Mouse (Mus musculus): ENCODE data around the gene Nrxn1.

GRCm38 (mm10) chr17:90994247-90994646 lies 98.6 kb downstream of the Nrxn1 start:
- TF ChIP-seq CTCF (IDR thresholded peaks at IDR 0.05; ENCODE audit: borderline replicate concordance, control insufficient read depth, extremely low read depth, insufficient read depth, low read length, poor library complexity) = no peak
- no peak for TF ChIP-seq POLR2A (IDR thresholded peaks at IDR 0.05; ENCODE audit: control insufficient read depth, extremely low read depth, insufficient read depth, low read length, poor library complexity)

Measured in thymus, adult 2 months (tissue).